Mouse (Mus musculus) urinary bladder, postnatal 36 days (tissue): ENCODE data around the gene Rasgrf2.

Experiments used
- DNase-seq, 2 experiments: peaks; one replicate each; pipeline ENCODE4 v3.0.0; 2022; ENCODE audit warnings: low spot score in 2 of 2, mixed read lengths in 1 of 2

The Rasgrf2 gene

DNA sequence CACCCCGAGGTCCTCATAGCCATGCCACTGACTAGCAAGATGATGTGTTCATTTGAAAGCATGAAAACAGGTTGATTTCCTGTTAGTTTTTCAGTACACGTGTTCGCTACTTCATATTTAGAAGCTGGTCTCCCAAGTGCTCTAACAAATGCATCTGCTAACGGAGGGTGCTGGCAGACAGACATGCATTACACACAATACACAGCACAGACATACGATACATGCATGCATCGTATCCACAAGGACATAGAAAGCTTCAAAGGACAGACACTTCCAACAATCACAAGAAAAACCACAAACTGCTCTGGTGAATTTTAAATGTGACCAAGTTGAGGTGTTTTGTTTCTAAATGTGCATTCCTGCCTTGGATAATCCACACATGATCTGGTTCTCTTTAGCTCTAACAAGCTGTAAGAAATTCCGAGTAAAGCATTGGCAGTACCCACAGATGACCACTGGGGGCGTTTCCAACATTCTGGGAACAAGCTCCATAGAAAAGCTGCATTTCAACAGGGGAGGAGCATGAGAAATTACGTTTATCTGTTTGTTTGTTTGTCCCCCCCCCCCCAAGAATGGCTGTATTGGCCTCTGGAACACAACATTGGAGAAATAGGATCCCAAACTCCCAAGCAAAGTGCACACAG, 249.5 kb downstream of the Rasgrf2 start:
- DNase-seq: peak; percentile 6

DNA sequence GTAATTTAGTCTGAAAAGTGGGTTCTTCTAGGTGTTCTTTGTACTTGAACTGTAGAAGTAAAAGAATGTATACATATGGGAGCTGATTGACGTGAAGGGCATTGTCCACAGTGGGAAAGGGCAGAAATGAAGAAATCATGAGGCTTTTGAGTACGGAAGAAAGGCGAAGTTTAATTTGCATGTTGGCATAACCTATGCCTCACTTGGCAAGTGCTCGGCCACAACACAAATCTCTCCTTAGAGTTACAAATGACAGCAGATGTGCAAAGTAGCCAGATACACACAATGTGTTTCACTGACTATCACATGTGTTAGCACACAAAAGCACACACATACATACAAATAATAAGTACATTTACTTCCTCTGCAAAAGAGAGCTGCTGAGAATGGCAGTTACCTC, 251.2 kb downstream of the Rasgrf2 start:
- DNase-seq: no peak

DNA sequence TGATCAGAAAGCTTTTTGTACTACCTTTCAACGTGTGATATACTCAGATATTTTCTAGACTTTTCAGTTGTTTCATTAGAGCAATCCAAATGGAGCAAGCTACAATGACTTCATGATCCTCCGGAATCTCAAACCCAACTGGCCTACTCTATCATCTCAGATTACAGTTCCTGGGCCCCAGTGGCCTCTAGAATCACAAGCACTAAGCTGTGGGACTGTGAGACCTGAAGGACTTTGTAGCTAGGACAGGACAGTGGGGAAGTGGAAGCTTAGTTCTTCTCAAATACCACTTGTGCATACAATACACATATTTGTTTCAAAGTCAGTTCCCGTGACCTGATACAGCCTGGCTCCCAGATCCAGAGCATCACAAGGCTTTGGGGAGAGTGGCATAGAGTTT, 253.5 kb downstream of the Rasgrf2 start:
- no peak for DNase-seq

DNA sequence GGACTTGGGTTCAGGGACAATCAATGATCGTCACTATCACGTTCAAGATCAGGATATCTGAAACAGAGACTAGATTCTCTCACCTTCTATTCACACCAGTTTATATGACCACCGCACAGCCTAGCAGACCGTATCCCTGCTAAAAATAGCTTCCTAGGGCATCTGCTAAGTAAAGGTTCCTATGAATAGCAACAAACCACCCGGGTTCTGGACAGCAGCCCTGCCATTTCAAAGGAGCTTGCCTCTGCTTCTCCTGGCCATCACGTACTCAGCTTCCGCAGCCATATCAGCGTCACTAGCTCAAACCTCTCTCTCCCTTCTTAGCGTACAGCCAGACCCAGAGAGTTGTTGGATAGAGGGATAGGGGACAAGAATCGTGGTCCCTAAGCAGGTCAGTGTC, 254.1 kb downstream of the Rasgrf2 start:
- DNase-seq: no peak

DNA sequence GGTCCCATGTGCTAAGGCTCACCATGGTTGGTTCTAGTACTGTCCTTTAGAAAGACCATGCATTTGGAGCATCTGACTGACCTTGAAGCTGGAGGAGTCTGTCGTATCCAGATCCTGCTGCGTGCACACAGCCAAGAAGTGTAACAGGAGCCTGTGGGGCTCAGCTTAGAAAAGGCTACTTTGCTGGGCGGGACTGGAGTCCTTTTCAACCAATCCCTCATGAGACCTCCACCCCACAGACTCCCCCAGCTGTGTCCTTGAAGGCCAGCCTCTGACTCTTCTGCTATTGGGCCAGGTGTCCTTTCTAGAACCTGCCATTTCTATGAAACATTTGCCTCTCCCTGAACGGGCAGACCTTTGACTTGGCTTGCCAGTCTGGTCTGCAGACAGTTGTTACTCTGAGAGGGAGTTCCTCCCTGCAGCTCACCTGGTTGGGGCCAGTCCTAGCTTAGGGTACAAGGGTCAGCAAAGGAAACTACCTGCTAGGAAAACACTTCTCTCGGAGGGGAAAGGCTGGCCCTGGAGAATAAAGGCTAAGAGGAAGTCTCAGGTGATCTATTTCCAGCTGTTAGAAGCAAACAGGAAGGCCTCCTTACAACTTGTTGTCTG, 254.6 kb downstream of the Rasgrf2 start, which contains the start of gene Ckmt2:
Ckmt2 (minus strand) TSS at position 145 of the 609 bp plus-strand sequence.
- no peak for DNase-seq

DNA sequence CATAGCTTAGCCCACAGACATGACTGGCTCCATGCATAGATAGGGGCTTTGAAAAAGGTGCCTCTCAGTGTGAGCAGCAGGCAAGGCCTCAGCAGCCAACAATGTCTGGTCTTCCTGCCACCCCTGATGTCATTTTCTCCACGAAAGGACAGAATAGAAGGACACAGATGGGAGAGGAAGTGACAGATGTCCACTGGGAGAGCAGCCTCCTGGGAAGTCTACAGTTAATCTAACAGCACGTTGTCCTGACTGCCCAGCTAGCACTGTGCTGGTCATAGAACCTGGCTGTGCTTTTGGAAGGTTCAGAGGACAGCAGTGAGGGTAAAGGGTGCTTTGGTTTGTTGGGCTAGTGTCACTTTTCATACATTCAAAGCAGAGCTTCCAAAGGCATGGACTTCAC, 255.9 kb downstream of the Rasgrf2 start:
- no peak for DNase-seq

DNA sequence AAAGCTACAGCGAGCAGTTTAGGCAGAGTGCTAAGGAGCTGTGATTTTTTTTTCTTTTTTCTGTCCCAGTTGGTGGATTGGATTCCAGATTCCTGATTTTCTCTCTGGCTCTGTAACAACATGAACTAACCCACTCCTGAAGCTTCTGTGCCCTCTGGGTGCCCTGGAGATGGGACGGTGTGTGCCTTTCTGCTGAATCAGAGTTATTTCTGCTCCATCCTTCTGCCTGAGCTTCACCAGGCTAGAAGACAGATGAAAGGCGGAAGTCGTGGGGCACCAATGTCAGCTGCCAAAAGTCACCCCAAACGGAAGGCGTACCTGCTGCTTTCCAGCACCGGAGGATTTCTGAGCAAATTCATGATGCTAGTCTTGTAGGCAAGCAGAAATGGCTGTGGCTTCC, 256.9 kb downstream of the Rasgrf2 start:
- no peak for DNase-seq

DNA sequence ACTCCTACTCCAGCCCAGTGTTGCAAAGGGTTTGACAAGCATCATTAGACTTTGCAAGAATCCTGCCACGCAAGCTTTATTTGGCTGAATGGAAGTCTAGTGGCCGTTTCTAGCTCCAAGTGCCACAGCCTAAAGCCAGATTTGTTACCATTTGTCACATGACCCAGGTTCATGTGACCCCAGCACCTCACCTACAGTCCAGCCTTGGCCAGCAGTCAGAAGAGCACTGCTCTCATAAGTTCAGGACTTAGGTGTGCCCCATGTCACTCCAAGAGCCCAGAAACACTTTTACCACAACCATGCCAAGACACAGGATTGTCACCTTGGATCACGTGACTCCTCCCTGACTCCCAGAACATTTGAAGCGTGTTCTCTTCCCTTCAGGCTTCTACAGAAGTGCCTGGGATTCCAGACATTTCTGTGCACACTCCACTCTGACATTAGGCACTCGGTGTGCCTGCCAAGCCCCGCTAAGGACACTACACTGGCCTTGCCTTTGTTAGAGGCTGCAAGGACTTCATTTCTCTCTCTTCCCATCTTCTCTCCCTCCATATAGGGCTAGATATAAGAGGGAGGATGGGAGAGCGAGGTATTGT, 257.6 kb downstream of the Rasgrf2 start:
- no peak for DNase-seq

DNA sequence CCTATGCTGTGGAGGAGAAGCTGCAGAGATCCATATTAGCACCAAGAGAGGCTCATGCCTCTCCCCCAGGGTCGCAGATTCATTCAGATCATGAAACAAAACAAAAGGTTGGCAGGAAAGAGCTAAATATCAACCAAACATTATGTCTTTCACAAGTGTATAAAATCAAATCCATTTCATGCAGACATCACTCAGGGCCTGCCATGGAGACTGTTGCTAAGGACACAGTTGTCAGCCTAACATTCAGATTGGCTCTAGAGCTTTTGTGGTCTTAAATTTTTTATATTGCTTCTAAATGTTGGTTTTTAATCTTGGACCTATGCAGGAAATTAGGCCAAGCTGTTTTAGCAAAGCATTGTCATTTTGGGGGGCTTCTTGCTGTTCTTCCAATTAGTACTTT, 262.9 kb downstream of the Rasgrf2 start:
- DNase-seq: no peak

DNA sequence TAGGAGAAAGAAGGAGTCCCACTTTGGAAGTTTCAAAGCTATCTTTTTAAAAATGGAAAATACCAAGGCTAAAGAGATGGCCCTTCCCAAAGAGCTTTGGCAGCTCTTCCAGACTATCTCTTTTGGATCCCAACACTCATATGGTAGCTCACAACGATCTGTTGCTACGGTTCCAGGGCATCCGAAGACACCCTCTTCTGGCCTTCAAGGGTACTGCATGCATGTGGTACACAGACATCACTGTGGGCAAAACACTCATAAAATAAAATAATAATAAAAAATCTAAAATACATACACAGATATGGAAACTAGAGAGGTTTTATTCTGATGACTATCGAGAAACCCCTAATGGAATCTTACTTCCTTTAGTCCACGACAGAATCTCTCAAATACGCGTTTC, 272.6 kb downstream of the Rasgrf2 start:
- DNase-seq: no peak

DNA sequence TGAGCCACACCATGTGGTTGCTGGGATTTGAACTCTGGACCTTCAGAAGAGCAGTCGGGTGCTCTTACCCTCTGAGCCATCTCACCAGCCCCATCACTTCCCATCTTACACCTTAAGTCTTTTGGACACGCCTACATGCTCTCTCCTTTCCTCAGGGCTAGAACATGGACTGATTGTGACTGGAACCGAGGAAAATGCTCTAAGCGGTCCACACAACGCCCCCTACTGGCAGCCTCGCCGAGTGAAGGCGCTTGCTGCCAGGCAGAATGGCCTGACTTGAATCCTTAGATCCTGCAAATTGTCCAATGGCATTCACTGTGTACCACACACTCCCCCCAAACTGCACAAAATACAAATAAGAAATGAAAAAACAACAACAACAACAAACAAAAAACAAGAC, 274.0 kb downstream of the Rasgrf2 start:
- DNase-seq: no peak

DNA sequence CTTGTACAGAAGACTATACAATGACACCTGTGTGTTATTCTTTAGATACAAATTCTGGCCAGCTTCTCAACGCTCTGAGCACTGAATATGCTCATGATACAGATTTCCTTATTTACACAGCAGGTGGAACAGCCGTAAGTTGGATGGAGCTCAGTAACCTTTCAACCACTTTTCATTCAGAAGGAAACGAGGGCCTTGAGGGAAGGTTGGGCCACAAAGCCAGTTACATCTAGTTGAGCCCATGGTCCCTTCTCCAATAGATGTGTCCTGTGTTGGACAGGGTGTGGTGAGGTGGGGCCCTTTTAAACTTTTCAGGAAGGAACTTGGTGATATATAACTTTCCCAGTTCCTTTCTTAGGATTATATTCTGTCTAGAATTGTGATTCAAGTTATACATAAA, 277.0 kb downstream of the Rasgrf2 start:
- DNase-seq: no peak
